Mouse (Mus musculus) E14TG2a.4 (cell line): ENCODE data around the gene Tbl2.

ENCODE experiments used
- CTCF ChIP-seq: conservative IDR thresholded peaks from 2 replicates; pipeline ENCODE4 v1.5.1; 2014; ENCODE audit warnings: low read length
- NANOG ChIP-seq: IDR thresholded peaks from 2 replicates; pipeline ENCODE4 v1.6.1; 2014; ENCODE audit warnings: borderline replicate concordance, low read length, mixed read lengths
- POU5F1 ChIP-seq: IDR thresholded peaks from 2 replicates; pipeline ENCODE4 v1.6.1; 2014; ENCODE audit warnings: low read length, borderline replicate concordance

- TF ChIP-seq CTCF, result no peak
- no peak for TF ChIP-seq POU5F1
- TF ChIP-seq NANOG, result no peak
These were observed 29.5 kb downstream of the Tbl2 start for GRCm38 (mm10) chr5:135178996-135179395.
